Mouse (Mus musculus) heart, embryonic 11.5 days (tissue): ENCODE data around the gene Map7. TPM values are rescaled to one million over a fixed set of nuclear protein-coding genes. Genes with fewer than 3 reads are reported as not detected.

Source experiments
- ATAC-seq: fragments of 200-750 bp; cut with Nextera tagmentation; replicated peaks from 2 replicates; pipeline ENCODE4 v1.8.0; 2017; ENCODE audit warnings: moderate library complexity; ENCODE audit not compliant: insufficient number of reproducible peaks, low FRiP score, low TSS enrichment
- H3K27ac ChIP-seq: fragments of 300-500 bp; sonication (generic); 2 replicates; pipeline ENCODE4 v1.5.1; 2014; ENCODE audit warnings: mild to moderate bottlenecking, low read depth, low read length
- H3K27me3 ChIP-seq: fragments of 300-500 bp; sonication (generic); 2 replicates; pipeline ENCODE4 v1.6.1; 2014; ENCODE audit warnings: mild to moderate bottlenecking, low read length, mixed read lengths; ENCODE audit not compliant: control insufficient read depth, insufficient read depth
- H3K36me3 ChIP-seq: fragments of 300-500 bp; sonication (generic); 2 replicates; pipeline ENCODE4 v1.6.1; 2014; ENCODE audit warnings: mild to moderate bottlenecking, low read length, moderate library complexity, mixed read lengths; ENCODE audit not compliant: control insufficient read depth, insufficient read depth
- H3K4me1 ChIP-seq: fragments of 300-500 bp; sonication (generic); 2 replicates; pipeline ENCODE4 v1.6.1; 2014; ENCODE audit warnings: low read length; ENCODE audit not compliant: control insufficient read depth, insufficient read depth
- H3K4me2 ChIP-seq: fragments of 300-500 bp; sonication (generic); 2 replicates; pipeline ENCODE4 v1.6.1; 2014; ENCODE audit warnings: mild to moderate bottlenecking, moderate library complexity
- H3K4me3 ChIP-seq: fragments of 300-500 bp; sonication (generic); 2 replicates; pipeline ENCODE4 v1.5.1; 2014; ENCODE audit warnings: low read depth, low read length
- H3K9ac ChIP-seq: fragments of 300-500 bp; sonication (generic); 2 replicates; pipeline ENCODE4 v1.6.1; 2014; ENCODE audit warnings: mild to moderate bottlenecking, low read depth, low read length, moderate library complexity
- H3K9me3 ChIP-seq: fragments of 300-500 bp; sonication (generic); replicated peaks from 2 replicates; pipeline ENCODE4 v1.6.1; 2016; ENCODE audit warnings: low read length; ENCODE audit not compliant: control insufficient read depth
- WGBS: fragments of 180-500 bp; shearing (Covaris S2); extraction: QIAGEN DNeasy Blood & Tissue Kit; methylation state at CpG from one replicate; pipeline ENCODE4 v1.1.7; 2014; ENCODE audit not compliant: insufficient replicate concordance; 5-methylcytosine and 5-hydroxymethylcytosine counted together
- polyA plus RNA-seq: library from polyadenylated mRNA; unstranded; fragments of >200 nt; fragmentation: Nextera tagmentation; extraction: Ambion mirVana; gene quantifications from 2 replicates; pipeline ENCODE4 v1.2.1, GENCODE M21; 2014

Gene Map7
- polyA plus RNA-seq, 1 experiment from 2014 or later = 3.9 TPM

DNA sequence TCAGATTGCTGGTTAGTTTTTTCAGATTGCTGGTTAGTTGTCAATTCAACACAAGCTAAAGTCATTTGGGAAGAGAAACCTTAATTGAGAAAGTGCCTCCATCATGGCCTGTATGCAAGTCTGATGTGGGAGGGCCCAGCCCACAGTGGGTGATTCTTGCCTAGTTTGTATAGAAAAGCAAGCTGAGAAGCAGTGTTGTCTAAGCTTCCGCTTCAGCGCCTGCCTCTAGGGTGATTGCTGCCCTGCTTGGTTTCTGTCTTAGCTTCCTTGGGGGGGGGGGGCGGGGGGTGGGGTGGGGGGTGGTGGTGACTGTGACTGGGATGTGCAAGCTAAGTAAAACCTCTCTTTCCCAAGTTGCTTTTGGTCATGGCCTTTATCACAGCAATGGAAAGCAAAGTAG, 53.0 kb downstream of the Map7 start:
- 52% methylated on average over 3 of the region's 3 CpGs for WGBS
- Histone ChIP-seq H3K4me3 (no peak overlapping the region), H3K4me1 (peaks cover 4% of the 10 kb centered on the region), H3K9ac (no peak overlapping the region), H3K4me2 (no peak overlapping the region), H3K9me3 (no peaks in the 10 kb centered on the region), H3K36me3 (no peaks in the 10 kb centered on the region), H3K27me3 (no peaks in the 10 kb centered on the region), H3K27ac (no peak overlapping the region)
- ATAC-seq = no peak

GRCm38 (mm10) chr10:20202171-20202570, 53.9 kb downstream of the Map7 start:
- no peak overlapping the region for H3K27ac ChIP-seq
- no peak overlapping the region for H3K4me2 ChIP-seq
- no peaks in the 10 kb centered on the region for H3K9me3 ChIP-seq
- H3K4me1 ChIP-seq = peaks cover 2% of the 10 kb centered on the region
- H3K9ac ChIP-seq = no peak overlapping the region
- H3K4me3 ChIP-seq = no peak overlapping the region
- WGBS = 56% methylated on average over 9 of the region's 9 CpGs
- H3K27me3 ChIP-seq = no peaks in the 10 kb centered on the region
- no peaks in the 10 kb centered on the region for H3K36me3 ChIP-seq
- no peak for ATAC-seq

DNA sequence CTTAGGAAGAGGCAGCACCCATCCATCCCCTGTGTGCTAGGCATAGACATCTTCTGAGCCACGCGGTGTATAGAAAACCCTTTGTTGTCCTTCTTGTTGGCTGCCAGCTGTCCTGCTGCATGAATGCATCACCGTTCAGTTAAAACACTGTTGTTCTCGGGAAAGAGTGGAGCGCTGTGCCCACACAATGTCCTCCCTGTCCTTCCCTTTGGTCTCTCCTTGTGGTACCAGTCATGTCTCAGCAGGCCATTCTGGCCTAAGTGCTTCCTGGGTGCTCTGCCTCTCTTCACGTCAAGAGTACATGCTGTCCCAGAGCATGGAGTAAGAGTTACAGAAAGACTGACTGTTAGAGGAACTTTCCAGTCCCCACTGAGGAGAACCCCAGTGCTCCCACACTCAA, 54.5 kb downstream of the Map7 start:
- H3K9me3 ChIP-seq = no peaks in the 10 kb centered on the region
- no peak overlapping the region for H3K27ac ChIP-seq
- no peaks in the 10 kb centered on the region for H3K36me3 ChIP-seq
- H3K4me2 ChIP-seq = no peak overlapping the region
- 86% methylated on average over 6 of the region's 6 CpGs for WGBS
- peaks cover 2% of the 10 kb centered on the region; the same call in 1 of the 2 replicates for H3K4me1 ChIP-seq
- no peak overlapping the region for H3K4me3 ChIP-seq
- no peak for ATAC-seq
- H3K9ac ChIP-seq = no peak overlapping the region
- no peaks in the 10 kb centered on the region for H3K27me3 ChIP-seq

- Histone ChIP-seq H3K4me3 (no peak overlapping the region), H3K27me3 (no peaks in the 10 kb centered on the region), H3K27ac (no peak overlapping the region), H3K9me3 (no peaks in the 10 kb centered on the region), H3K4me2 (no peak overlapping the region), H3K9ac (no peak overlapping the region), H3K4me1 (peaks cover 2% of the 10 kb centered on the region), H3K36me3 (no peaks in the 10 kb centered on the region)
- 85% methylated on average over 6 of the region's 6 CpGs for WGBS
- ATAC-seq = no peak
Measured at GRCm38 (mm10) chr10:20203502-20203901, 55.2 kb downstream of the Map7 start.

GRCm38 (mm10) chr10:20204696-20205431, 56.6 kb downstream of the Map7 start:
- Histone ChIP-seq H3K9ac (no peak overlapping the region), H3K36me3 (no peaks in the 10 kb centered on the region), H3K27ac (no peak overlapping the region), H3K9me3 (no peaks in the 10 kb centered on the region), H3K4me3 (no peak overlapping the region), H3K4me2 (no peak overlapping the region), H3K4me1 (peaks cover 2% of the 10 kb centered on the region), H3K27me3 (no peaks in the 10 kb centered on the region)
- 54% methylated on average over 20 of the region's 20 CpGs for WGBS
- ATAC-seq = no peak

DNA sequence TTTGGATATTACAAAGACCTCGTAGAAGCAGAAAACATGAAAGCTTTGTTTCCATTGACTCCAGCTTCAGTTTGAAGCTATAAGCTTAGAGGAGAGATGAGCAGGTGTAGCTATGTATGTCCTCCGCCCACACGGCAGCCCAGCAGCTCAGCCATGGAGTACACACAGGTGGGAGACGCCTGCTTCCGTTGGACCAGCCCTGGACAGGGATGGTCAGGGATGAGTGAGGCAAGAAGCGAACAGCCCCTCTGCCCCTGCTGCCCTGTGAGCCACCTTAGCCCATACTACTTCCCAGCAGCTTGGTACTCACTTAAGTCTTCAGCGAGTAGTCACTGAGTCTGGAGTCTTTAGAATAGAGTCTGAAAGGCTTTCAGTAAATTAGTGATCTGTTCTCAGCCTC, 58.7 kb downstream of the Map7 start:
- no peak overlapping the region for H3K4me2 ChIP-seq
- H3K9ac ChIP-seq = no peak overlapping the region
- no peaks in the 10 kb centered on the region for H3K36me3 ChIP-seq
- H3K9me3 ChIP-seq = no peaks in the 10 kb centered on the region
- no peak overlapping the region for H3K27ac ChIP-seq
- WGBS = 87% methylated on average over 7 of the region's 7 CpGs
- H3K4me3 ChIP-seq = no peak overlapping the region
- H3K4me1 ChIP-seq = peaks cover 2% of the 10 kb centered on the region
- no peaks in the 10 kb centered on the region for H3K27me3 ChIP-seq
- ATAC-seq = no peak

DNA sequence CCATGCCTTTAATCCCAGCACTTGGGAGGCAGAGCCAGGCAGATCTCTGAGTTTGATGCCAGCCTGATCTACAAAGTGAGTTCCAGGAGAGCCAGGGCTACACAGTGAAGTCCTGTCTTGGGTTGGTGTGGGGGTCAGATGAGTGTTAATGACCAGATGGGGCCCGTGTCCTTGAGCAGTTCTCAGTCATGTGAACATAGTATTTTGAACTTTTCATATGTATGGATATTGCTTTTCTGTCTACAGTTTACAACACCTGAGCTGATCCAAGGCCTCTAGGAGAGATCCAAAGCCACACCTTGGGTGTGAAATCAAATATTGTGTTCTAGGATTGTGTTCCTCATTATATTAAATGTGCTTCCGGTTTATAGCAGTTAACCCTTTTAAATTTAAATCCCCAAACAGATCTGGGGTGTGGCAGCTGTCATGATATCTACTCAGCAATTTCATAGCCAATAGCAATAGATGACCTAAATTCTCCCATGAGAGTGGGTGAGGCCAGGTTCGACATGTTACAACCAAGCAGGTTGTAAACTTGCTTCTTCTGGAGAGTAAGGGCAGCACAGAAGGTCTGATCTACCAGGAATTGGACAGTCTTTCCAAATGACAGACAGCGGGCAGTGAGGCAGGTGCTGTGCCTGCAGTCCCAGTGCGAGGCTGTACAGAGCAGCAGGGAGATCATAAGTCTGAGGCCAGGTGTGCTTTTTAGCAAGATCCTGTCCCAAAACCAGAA, 61.5 kb downstream of the Map7 start:
- no peak overlapping the region for H3K4me3 ChIP-seq
- no peaks in the 10 kb centered on the region for H3K36me3 ChIP-seq
- WGBS = 86% methylated on average over 5 of the region's 5 CpGs
- H3K9ac ChIP-seq = no peak overlapping the region
- no peaks in the 10 kb centered on the region for H3K9me3 ChIP-seq
- ATAC-seq = no peak
- H3K27me3 ChIP-seq = no peaks in the 10 kb centered on the region
- H3K4me2 ChIP-seq = no peak overlapping the region
- H3K27ac ChIP-seq = no peak overlapping the region
- H3K4me1 ChIP-seq = no peaks in the 10 kb centered on the region; the same call in none of the 2 replicates

DNA sequence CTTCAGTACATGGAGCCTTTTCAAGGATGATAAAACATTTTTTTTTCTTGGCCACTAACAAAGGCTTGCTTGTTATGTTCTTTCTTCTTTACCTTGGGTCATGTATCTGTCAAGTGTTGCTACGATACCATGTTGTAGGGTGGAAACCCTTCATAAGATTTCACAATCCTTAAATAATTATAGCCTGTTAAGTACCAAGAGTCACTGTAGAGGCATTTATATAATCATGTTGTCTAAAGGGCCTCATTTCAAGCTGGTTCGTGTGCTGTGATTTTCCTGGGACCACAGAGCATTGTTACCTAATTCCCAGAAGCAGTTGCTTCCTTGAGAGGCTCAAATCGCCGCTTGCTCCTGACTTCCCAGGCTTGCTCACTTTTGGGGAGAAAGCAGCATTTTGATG, 66.1 kb downstream of the Map7 start:
- ATAC-seq = no peak
- no peaks in the 10 kb centered on the region for H3K36me3 ChIP-seq
- H3K9me3 ChIP-seq = no peaks in the 10 kb centered on the region
- H3K27ac ChIP-seq = no peak overlapping the region
- H3K4me3 ChIP-seq = no peak overlapping the region
- WGBS = 89% methylated on average over 4 of the region's 4 CpGs
- 0 out of 2 replicates have a peak, but pooled peaks cover 3% of the 10 kb centered on the region for H3K4me1 ChIP-seq
- no peak overlapping the region for H3K9ac ChIP-seq
- H3K4me2 ChIP-seq = no peak overlapping the region
- H3K27me3 ChIP-seq = no peaks in the 10 kb centered on the region
